Mouse (Mus musculus): ENCODE data around the gene Ncbp2. TPM values are rescaled to one million over a fixed set of nuclear protein-coding genes. Genes with fewer than 3 reads are reported as not detected.

Ncbp2 gene
- total RNA-seq, 2 experiments from 2014 or later, result 21.4 to 25.5 TPM

- intact Hi-C loops (cut with DNase I), result loop anchor here (1.0 to 5.0 kb wide), 2 partner anchors 54 to 75 kb away; partner anchors contain the start of genes 0610012G03Rik, Ncbp2 and Pak2
- peak; percentile 84 for DNase-seq (ENCODE audit: low spot score)
These were observed 54.5 kb downstream of the Ncbp2 start, which contains the start of gene Senp5 for GRCm38 (mm10) chr16:32002509-32003477. Gene Senp5, minus strand, starts transcription at chr16:32003287.

GRCm38 (mm10) chr16:32004731-32005130 lies 56.4 kb downstream of the Ncbp2 start:
- intact Hi-C loops (cut with DNase I), result loop anchor here (5.0 kb wide), 1 partner anchor 73 kb away; the partner anchor contains the start of gene Pak2
- DNase-seq (ENCODE audit: low spot score), result no peak

DNA sequence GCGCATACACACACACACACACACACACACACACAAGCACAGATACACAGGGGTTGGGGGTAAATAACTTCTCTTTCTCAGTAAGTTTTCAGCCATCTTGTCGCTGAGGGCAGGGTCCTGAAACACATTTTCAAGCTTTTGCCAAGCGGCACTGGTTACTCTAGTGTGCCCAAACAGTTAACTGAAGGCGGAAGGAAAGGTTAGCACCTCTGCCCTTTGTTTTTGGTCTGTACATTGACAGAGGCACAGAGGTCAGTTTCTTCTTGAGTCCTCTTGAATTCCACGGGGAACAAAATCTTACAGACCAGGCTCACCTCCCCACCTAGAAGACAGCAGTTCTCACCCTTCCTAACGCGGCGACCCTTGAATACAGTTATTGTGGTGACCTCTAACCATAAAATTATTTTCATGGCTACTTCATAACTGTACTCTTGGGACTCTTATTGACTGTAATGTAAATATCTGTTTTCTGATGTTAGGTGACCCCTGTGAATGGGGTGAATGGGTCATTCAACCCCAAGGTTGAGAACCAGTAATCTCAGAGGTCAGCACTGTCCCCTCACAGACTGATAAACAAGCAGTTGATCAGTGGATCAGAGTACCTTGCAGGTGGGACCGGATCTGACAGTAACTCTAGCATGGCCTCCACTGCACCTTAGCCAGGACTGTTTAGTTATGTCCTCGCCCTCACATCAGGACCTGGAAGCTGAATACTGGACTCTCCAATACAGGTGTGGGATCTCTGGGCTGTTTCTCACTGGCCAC lies 60.4 kb downstream of the Ncbp2 start:
- DNase-seq (ENCODE audit: low spot score), result no peak
- intact Hi-C loops (cut with DNase I), result no loop called here

GRCm38 (mm10) chr16:32009913-32010312 lies 61.6 kb downstream of the Ncbp2 start:
- DNase-seq (ENCODE audit: low spot score), result no peak
- intact Hi-C loops (cut with DNase I), result no loop called here

DNA sequence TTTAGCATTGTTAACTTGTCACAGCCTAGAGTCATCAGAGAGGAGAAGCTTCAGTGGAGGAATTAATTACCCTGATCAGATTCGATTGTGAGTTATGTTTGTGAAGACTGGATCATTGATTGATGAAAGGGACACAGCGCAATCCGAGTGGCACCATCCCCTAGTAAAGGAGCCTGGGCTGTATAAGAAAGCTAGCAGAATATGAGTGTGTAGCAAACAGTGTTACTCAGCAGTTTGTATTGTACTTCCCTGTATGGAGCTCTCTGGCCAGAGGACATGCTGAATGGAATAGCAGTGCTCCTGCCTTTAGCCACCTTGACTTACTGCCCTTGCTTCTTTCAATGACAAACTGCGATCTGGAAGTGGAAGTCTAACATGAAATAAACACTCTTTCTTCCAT lies 62.0 kb downstream of the Ncbp2 start:
- intact Hi-C loops (cut with DNase I), result no loop called here
- DNase-seq (ENCODE audit: low spot score), result no peak

Small RNAs within 50 kb of the gene (microRNA-seq; reads per million reads assigned to microRNA genes)
- gene Gm26269, result not detected

Other genes with a start within 250 kb of the Ncbp2 start
- gene Meltf, start 69.7 kb upstream of the Ncbp2 start, total RNA-seq (2021), result under 1 TPM in 1 of 2 experiments, not detected in 1; 0.10 TPM
- gene Pigz, start 14.7 kb upstream of the Ncbp2 start, total RNA-seq (2021), result 1 to 10 TPM; 1.7 to 3.3 TPM
- 10 to 100 TPM; 81.8 to 82.0 TPM for gene 0610012G03Rik, start within 50 bp of the Ncbp2 start, total RNA-seq (2021)
- gene Senp5, start 54.8 kb downstream of the Ncbp2 start, total RNA-seq (2021), result 10 to 100 TPM; 11.9 to 13.3 TPM
- 10 to 100 TPM; 24.7 to 27.7 TPM for gene Pak2, start 130.8 kb downstream of the Ncbp2 start, total RNA-seq (2021)
- gene Pigx, start 151.2 kb downstream of the Ncbp2 start, total RNA-seq (2021), result 10 to 100 TPM; 19.2 to 21.9 TPM
- 10 to 100 TPM in 1 of 2 experiments, 1 to 10 TPM in 1; 8.9 to 10.9 TPM for gene Cep19, start 151.3 kb downstream of the Ncbp2 start, total RNA-seq (2021)
- 1 to 10 TPM; 5.3 to 5.6 TPM for gene Nrros, start 217.1 kb downstream of the Ncbp2 start, total RNA-seq (2021)
- not detected for gene Bex6, start 231.3 kb downstream of the Ncbp2 start, total RNA-seq (2021)